Mouse (Mus musculus): ENCODE results near the gene Dcaf5.

DNA sequence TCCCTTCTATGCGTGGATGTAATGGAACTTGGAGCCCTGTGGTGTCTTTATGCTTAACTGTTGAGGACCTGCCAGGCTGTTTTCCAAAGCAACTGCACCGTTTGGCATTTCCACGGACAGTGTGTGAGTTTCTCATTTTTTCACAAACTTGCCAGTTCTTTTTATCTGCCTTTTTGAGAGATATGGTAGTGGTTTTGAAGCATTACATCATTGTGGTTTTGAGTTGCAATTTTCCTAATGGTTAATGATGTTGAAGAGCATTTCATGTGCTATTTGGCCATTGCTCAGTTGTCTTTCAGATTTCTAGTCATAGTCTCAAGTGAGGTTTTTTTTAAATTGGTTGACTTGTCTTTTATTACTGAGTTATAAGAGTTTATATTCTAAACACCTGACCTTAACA lies 37.3 kb upstream of the Dcaf5 start:
- no peak for TF ChIP-seq CTCF (conservative IDR thresholded peaks at IDR 0.05; ENCODE audit: insufficient read depth, insufficient read length, low read depth, low read length)
- TF ChIP-seq POLR2A (IDR thresholded peaks at IDR 0.05; ENCODE audit: low read depth, low read length), result no peak

Data from kidney, adult 2 months (tissue).